Mouse (Mus musculus) common myeloid progenitor, adult 5-6 weeks (primary cell): ENCODE results near the gene Asf1b. TPM values are rescaled to one million over a fixed set of nuclear protein-coding genes. Genes with fewer than 3 reads are reported as not detected.
"Not testable (repeated sequence)": the region's sequence is repeated elsewhere in the genome, so short reads cannot be mapped to it uniquely, and the experiment has no call there.

Experiments used
- ATAC-seq: replicated peaks from 2 replicates; pipeline ENCODE4 v1.8.0; 2016; ENCODE audit warnings: low read depth, mild to moderate bottlenecking, moderate TSS enrichment, inconsistent platforms; ENCODE audit not compliant: poor library complexity, severe bottlenecking
- total RNA-seq: library from RNA; stranded (forward); fragments of 200-1000, 187-1606 nt; gene quantifications from 2 replicates; pipeline ENCODE4 v1.2.3, GENCODE M21; 2017

Asf1b gene
- total RNA-seq, 1 experiment from 2014 or later, result 20.7 TPM

DNA sequence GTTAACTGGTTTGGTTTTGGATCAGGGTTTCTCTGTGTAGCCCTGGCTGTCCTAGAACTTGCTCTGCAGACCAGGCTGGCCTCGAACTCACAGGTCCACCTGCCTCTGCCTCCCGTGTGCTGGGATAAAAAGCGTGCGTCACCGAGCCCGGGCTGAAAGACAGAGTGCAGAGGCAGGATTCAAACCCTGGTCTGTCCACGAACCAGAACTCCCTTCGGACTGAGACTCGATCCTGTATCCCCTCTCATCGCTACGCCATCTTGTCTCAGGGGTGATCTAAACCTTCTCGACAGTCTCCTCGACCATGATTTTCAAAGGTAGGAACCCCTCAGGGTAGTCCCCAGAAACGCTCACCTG lies 580 bp upstream of the Asf1b start:
- 0 out of 2 replicates have a peak, but pooled peaks have one; percentile 1 for ATAC-seq

DNA sequence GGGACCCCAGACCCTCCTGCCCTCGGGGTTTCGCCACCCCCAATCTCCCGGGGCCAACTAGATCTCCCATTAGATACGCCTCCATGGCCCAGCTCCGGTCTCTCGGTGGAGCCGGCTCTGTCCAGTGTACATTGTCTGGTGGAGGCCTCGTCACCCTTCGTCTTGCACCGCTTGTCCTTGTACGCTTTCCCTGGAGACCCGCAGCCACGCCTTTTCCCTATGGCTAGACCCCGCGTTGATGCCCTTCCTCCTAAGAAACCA lies 581 bp downstream of the Asf1b start:
- ATAC-seq, result 0 out of 2 replicates have a peak, but pooled peaks have one; percentile 0

DNA sequence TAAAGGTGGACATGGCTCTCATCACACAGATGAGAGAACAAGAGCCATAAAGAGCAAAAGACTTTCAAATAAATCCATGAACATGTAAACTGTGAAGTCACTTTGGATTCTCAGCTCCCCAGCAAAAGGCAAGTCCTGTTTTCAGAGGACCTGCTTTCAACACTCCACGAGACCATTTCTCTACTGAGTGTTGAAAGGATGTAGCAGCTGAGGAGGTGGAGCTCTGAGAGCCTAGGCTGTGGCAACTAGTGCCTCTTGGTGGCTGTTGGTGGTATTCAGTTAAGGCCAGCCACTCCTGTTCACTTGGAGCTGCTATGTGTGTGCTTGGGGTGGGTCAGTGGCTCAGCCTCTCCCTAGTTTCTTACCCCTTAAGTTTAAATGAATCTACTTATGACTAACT lies 1.5 kb downstream of the Asf1b start:
- ATAC-seq, result peak; percentile 46

DNA sequence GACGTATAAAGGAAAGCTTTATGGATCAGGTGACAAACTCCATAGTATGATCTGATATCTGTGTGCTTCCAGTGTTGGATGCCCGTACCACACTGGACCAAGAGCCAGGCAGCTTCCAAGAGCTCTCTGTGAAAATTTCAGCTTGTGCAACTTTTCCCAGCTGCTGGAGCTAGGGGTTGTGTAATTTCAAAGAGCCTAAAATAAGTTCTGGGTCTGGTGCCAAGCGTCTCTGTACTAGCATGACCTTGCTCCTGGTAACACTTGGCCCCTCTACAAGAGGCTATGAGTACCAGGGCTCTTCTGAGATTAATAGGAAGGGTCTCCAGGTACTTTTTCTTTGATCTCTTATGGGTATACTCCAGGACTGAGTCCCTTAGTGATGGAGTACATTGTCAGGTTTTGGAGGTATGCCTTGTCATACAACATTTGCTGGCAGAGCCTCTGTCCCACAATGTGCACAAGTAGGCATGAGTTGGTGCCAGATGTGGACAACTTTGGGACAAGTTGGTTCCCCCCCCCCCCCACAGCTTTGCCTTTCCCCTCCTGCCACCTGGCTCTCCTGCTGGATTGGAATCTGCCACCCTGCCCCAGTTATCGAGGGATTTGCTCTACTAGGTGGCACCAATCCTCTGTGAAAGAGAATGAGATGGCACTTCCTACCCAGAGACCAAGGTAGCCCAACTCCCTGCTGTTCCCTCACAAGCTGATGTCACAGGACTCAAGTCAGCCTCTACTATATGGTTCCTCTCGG lies 8.9 kb downstream of the Asf1b start:
- ATAC-seq, result no peak

DNA sequence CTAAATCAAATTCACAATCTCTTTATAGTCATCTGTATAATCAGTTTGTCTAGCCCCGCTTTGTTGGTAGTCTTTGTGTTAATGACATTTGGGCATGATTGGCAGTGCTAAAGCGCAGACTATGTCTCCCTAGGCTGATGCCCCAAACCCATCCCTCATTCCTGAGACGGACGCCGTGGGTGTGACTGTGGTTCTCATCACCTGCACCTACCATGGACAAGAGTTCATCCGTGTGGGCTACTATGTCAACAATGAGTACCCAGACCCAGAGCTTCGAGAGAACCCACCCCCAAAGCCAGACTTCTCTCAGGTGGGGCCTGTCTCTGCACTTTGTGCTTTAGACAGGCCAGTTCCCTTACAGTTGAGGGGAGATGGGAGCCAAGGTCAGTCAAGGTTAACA lies 12.4 kb downstream of the Asf1b start:
- no peak for ATAC-seq

DNA sequence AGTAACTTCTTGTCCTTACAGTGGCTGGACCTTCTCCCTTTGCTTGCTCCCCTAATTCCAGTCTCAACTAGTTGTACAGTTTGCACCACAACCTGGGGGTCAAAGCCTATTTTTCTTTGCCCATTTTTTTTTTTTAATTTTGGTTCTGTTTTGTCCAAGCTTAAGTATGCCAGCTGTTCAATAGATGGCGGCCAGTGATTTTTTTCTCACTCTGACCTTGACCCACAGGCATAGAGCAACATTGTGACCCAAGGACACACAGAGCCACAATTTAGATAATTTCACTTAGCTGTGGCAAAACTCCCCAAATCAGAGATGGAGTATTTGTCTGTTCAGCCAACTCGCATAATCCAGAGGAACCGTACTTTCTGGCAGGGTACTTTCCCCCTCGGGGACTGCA lies 15.8 kb downstream of the Asf1b start:
- no peak for ATAC-seq

DNA sequence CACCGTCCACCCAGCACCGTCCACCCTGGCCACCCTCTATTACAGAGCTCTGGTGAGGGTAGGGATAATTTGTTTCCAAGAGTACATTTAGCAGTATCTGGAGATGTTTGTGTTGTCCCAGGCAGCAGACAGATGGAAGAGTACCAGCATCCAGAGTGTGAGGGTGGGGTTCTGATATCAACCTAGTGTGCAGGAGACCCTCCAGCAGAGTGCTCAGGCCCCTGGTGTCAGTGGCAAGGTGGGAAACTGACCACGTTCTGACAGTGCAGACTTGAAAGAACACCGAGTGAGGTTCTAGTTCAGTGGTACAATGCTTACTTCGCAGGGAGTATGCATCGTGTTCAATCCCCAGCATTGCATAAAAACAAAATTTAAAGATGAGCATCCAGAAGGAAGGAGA lies 16.4 kb downstream of the Asf1b start:
- ATAC-seq, result no peak

DNA sequence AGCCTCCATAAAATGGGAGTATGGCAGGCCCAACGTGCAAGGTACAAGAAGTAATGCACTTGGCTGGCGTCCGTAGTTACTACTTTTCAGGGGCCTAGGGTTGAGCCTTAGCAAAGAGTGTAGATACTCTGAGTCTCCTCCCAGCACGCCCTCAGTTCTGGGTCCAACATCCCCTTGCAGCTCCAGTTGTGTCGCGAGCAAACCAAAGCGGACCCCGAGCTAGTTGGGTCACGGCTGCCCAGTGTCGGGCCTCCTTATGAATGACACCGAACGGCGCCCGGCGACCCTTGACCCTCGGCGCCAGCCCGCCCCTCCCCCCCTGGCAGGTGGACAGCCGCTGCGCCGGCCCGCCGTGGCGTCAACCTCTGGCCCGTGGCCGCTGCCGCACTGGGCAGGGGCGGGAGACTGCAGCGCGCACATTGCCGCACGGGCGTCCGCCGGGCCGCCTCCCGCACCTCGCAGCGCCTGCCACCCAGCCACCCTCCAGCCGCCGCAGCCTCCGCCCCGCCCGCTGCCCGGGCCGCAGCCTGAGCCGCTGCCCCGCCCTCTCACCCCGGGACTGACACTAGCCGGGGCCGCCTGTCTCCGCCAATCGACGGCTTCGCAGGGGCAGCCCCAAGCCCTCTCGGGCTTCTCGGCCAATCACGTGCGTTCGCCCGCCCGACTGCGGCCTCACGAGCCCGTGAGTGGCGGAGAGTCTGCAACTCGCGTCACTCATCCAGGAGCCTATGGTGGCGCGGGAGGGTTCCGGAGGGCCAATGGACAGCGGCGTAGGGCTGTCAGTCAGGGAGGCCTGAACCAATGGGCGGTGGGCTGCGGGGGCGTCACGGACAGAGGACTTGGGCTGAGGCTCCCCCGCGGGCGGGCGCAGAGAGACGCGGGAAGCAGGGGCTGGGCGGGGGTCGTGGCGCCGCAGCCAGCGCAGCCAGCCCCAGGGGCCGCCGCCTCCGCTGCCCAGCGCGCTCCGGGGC lies 17.1 kb downstream of the Asf1b start, which contains the start of gene Prkaca:
Prkaca (plus strand) TSS at position 844 of the 971 bp plus-strand sequence.
- ATAC-seq, result peak; percentile 98

DNA sequence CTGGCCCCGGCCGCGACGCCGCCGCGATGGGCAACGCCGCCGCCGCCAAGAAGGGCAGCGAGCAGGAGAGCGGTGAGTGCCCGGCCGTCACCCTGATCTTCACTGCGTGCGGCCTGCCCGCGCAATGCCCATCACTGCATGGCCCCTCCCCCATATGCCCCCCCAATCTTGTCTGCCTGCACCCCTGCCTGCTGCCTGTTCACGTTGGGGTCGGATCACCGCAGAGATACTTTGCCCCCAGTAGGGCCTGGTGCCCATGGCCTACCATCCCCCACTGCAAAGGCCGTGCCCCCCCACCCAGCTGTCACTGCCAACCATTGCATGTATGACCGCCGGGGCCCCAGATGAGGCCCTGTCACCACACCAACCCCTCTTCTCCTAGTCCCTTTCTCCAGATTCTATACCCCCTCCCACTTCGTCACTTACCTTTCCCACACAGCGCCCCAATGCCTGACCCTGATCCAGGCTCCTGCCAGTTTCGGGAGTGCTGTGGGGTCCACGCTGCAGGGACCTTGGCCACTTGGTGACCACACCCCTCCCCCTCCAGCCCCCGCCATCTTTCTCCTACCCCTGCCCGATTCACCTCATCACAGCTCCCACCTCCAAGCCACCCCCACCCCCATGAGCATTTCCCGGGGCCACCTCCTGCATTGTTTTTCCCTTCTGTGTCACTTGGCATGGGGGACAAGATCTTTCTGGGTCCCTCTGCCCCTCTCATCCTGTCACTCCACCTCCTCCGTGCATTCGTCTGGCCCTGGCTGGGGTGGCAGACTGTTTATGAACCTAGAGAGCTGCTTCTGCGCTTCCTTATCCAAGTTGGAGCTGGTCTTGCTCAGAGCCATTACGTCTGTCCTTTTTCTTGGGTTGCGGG lies 18.1 kb downstream of the Asf1b start:
- ATAC-seq, result no peak

DNA sequence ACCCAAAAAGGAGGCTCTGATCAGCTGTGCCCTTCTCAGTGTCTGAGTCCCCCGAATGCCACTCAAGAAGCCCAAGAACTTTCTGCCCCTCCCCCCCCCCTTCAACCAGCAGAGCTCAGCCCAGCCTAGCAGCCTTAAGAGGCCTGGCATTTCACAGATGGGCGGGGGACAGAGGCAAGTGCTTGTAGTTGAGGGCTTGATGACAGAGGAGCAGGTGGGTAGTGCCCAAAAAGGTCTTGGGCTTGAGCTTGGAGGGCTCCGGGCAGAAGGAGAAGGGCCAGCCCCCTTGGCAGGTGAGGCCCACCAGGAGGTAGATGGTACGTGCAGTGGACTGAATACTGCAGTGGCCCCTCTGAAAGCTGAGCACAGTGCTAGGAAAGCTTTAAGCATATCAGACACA lies 19.2 kb downstream of the Asf1b start:
- ATAC-seq, result no peak

DNA sequence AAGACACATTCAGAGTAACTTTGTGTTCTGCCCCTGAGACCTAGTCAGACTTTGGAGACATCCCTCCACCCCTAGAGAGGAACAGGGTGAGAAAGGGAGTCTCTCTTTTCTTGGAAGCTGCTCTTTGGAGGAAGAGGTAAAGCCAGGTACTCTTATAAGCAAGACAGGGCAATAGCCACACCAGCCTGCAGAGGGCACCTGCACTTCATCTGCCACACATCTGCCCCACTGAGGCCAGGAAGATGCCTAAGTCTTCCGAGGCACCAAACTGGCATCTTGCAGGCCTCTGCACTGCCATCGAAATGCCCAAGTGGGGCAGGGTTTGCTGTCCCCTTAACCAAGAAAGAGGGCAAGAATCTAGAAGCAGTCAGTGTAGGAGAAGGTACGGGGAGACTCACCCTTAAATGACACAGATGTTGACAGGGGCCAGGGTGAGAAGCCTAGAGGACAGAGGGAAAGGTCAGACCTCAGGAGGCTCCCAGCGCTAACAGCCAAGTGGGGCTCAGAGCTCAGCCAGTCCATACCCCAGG lies 20.9 kb downstream of the Asf1b start:
- ATAC-seq, result no peak

DNA sequence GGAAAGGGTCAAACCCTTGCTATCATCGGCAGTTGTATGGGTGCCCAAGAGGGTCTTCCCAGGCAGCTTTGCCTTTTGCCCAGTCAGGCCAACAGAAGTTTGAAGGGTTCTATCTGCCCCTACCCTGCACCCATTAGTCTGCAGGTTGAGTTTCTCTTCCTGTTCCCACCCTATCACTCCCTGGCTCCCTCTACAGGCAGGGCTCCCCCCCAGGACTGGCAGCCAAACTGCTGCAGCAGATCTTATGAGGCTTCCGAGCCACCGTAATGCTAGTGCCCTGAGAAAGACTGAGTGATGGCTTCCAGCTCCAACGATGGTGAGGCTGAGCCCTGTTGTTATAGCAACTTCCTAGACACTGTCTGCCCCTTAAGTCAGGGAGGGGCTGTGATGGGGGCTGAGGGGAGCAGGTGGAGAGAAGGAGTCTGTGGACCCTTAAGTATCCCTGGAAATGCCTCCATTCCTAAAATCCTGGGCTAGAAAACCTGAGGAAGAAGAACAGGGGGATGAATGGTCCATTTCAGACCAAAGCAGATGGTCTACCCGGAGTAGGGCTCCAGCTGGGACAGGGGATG lies 21.6 kb downstream of the Asf1b start:
- ATAC-seq, result no peak

DNA sequence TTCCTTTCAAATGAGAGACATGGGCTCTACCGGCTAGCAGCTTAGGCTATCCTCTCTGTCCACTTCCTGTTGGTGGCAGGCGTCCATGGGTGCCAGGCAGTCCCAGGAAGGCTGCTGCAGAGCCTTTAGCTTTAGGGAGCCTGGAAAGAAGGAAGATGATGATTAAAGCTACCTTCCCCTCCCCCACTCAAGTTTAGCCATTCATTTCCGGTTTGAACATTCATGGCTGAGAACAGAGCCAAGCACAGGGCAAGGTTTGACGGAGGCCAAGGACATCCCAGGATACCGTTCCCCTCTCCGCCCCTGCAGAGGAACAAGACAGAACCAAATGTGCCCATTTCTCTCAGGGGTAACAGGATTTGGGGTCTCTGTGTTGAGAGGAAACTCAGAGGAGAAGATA lies 22.3 kb downstream of the Asf1b start:
- ATAC-seq, result no peak

DNA sequence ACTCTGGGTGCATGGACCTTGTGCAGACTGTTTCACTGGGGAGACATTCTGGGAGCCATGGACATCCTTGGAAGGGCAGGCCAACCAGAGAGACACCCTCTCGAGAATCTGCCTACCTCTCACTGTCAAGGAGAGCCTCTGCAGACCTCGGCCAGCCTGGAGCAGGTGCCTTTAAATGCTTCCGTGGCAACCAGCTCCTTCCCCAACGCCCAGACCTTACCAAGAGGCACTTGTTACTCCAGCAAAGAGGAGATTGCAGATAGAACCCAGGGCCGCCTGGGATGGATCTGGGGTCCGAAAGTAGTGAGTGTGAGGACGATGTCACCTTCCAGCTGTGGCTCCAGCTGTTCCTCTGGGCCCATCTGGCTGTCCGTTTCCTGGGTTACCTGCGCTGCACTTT lies 22.9 kb downstream of the Asf1b start:
- ATAC-seq, result no peak

DNA sequence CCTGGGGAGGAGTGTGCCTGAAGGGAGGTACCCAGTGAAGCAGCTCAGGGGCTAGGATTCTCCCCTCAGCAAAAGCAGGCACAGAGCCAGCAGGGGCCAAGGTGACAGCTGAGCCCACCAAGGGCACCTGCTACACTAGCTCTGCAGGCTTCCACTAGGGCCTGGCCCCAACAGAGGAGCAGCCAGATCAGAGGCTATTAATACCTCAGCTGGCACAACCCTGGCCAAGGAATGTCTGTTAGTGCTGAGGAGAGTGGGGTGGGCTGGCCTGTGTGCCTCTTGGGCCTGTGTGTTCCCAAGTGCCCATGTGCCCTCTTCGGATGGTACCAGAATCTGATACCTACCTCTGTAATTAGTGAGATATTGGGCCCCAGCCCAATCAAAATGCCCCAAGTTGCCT lies 24.9 kb downstream of the Asf1b start:
- no peak for ATAC-seq

DNA sequence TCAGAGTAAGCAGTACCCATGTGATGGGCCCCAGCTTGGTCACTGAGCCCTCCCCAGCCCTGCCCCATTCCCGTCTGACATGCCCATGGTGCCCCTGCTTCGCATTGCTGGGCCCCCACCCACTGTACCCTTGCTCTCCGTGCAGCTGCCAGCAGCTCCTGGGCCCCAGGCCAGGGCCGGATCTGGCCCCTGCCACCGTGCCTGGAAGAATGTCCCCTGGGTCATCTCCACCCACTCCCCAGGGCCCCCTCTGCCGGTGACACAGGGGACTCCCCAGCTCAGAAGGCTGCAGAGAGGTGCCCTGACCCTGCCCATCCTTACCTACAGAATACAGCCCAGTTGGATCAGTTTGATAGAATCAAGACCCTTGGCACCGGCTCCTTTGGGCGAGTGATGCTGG lies 25.5 kb downstream of the Asf1b start:
- no peak for ATAC-seq

DNA sequence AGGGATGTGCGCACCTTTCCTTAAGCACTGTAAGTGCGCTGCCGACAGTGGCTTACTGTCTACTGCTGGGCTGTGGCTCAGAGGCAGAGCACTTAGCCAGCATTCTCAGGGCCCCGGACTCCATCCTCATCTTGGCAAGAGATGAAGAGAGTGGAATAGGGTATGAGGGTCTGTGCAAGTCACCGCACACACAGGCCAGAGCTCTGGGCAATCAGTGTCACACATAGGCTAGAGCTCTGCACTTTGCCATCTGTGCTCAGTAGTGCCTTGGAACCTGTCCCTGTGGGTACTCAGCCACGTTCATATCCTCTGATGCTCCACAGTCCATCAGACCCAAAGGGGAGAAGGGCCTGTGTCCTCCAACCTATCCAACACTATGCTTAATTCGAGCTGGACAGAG lies 26.2 kb downstream of the Asf1b start:
- ATAC-seq, result no peak

DNA sequence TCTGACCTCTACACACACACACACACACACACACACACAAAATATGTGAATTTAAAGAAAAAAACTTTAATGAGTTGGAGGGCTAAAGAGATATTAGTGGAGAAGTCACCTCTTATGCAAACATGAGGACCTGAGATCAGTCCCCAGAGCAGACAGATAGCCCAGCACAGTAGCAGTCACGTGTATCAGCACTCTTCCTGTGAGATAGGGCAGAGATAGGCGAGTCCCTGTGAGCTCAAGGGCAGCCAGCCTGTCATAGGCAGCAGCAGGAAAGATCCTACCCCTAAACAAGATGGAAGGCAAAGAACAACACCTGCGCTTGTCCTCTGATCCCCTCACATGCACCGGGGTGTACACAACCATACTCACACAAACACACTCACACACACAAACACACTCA lies 27.1 kb downstream of the Asf1b start:
- ATAC-seq, result no peak

DNA sequence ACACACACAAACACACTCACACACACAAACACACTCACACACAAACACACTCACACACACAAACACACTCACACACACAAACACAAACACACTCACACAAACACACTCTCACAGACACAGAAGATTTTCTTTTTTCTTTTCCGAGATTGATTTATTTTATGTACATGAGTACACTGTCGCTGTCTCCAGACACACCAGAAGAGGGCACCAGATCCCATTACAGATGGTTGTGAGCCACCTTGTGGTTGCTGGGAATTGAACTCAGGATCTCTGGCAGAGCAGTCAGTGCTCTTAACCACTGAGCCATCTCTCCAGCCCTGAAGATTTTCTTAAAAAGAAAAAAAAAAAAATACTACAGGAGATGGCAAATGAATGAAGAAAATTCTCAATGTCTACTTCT lies 27.9 kb downstream of the Asf1b start:
- not testable (repeated sequence) for ATAC-seq

DNA sequence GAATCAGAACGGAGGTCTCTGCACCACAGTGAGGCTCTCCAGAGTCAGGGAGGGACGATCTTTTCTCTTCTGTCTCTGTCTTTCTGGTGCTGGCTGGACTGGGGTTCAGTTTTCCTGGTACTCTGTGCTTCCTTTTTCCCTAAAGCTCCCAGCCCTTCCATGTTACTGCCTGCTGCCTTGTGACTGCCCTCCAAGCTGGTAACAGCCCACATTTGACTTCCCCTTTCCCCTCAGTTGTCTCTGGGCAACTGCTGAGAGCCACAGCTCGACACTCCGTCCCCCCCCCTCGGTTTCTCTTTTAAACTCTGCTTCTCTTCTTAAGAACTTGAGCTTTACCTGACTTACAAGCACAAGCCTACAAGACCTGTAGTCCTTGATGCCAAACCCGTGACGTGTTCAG lies 33.9 kb downstream of the Asf1b start:
- ATAC-seq, result peak; percentile 88
